Mouse (Mus musculus) erythroblast, adult 5-6 weeks (primary cell): Measurements from ENCODE around the gene Crebzf. TPM values are rescaled to one million over a fixed set of nuclear protein-coding genes. Genes with fewer than 3 reads are reported as not detected.

Experiments used
- ATAC-seq: replicated peaks from 2 replicates; pipeline ENCODE4 v1.8.0; 2016; ENCODE audit warnings: moderate number of reproducible peaks, mild to moderate bottlenecking, moderate TSS enrichment, inconsistent platforms; ENCODE audit not compliant: poor library complexity, low FRiP score, severe bottlenecking
- total RNA-seq, 2 experiments: library from RNA; stranded (forward) in 1 of 2; stranded (reverse) in 1 of 2; fragments of 150-400 nt in 1 of 2; fragments of 200-764, 138-1000 nt in 1 of 2; gene quantifications; 2 replicates each; pipeline versions ENCODE4 v1.2.3 to v1.2.4; 2015 to 2017; ENCODE audit warnings: low replicate concordance in 2 of 2

The Crebzf gene
- total RNA-seq, 2 experiments from 2014 or later: 56.1 to 72.1 TPM

- ATAC-seq: peak; percentile 99
Measured at GRCm38 (mm10) chr7:90475793-90476312, 33.3 kb downstream of the Crebzf start, which contains the start of gene Tmem126b. Gene Tmem126b (minus strand): TSS chr7:90476001.

GRCm38 (mm10) chr7:90476313-90477245 is 34.0 kb downstream of the Crebzf start, which contains the start of gene Dlg2:
Gene Dlg2 (plus strand): TSS chr7:90476672.
- peak; percentile 23 for ATAC-seq

GRCm38 (mm10) chr7:90482607-90483006 is 40.1 kb downstream of the Crebzf start:
- no peak for ATAC-seq

Other genes with a start within 250 kb of the Crebzf start
- gene Ccdc83, start 177.0 kb upstream of the Crebzf start, total RNA-seq (2015; ENCODE audit: low replicate concordance): not detected in 2 replicates
- not detected in 2 replicates for gene Ccdc83, start 177.0 kb upstream of the Crebzf start, total RNA-seq (2017; ENCODE audit: low replicate concordance)
- gene Sytl2, start 140.5 kb upstream of the Crebzf start, total RNA-seq (2015; ENCODE audit: low replicate concordance): 0.38 and 0.63 TPM in 2 replicates
- gene Sytl2, start 140.5 kb upstream of the Crebzf start, total RNA-seq (2017; ENCODE audit: low replicate concordance): 1.5 and 2.1 TPM in 2 replicates
- gene Ccdc89, start 16.2 kb upstream of the Crebzf start, total RNA-seq (2015; ENCODE audit: low replicate concordance): not detected in 2 replicates
- gene Ccdc89, start 16.2 kb upstream of the Crebzf start, total RNA-seq (2017; ENCODE audit: low replicate concordance): not detected in 2 replicates
- gene Tmem126a, start 14.5 kb downstream of the Crebzf start, total RNA-seq (2015; ENCODE audit: low replicate concordance): 2.7 and 8.8 TPM in 2 replicates
- 4.9 and 7.2 TPM in 2 replicates for gene Tmem126a, start 14.5 kb downstream of the Crebzf start, total RNA-seq (2017; ENCODE audit: low replicate concordance)
- 4.6 and 7.1 TPM in 2 replicates for gene Tmem126b, start 33.3 kb downstream of the Crebzf start, total RNA-seq (2015; ENCODE audit: low replicate concordance)
- 3.2 and 5.6 TPM in 2 replicates for gene Tmem126b, start 33.3 kb downstream of the Crebzf start, total RNA-seq (2017; ENCODE audit: low replicate concordance)
- gene Dlg2, start 33.9 kb downstream of the Crebzf start, total RNA-seq (2015; ENCODE audit: low replicate concordance): 0.21 and 1.2 TPM in 2 replicates
- gene Dlg2, start 33.9 kb downstream of the Crebzf start, total RNA-seq (2017; ENCODE audit: low replicate concordance): 0.60 TPM in 1 of 2 replicates, not detected in the other